Mouse (Mus musculus) hindbrain, embryonic 16.5 days (tissue): ENCODE measurements around the gene Msln. TPM values are rescaled to one million over a fixed set of nuclear protein-coding genes. Genes with fewer than 3 reads are reported as not detected.

Experiments used
- ATAC-seq: fragments of 200-750 bp; cut with Nextera tagmentation; 2 replicates; pipeline ENCODE4 v1.8.0; 2017; ENCODE audit warnings: moderate TSS enrichment, moderate library complexity
- H3K27ac ChIP-seq: fragments of 300-500 bp; sonication (generic); 2 replicates; pipeline ENCODE4 v1.5.1; 2014; ENCODE audit warnings: low read depth, mild to moderate bottlenecking, control low read depth, low read length, moderate library complexity
- H3K27me3 ChIP-seq: fragments of 300-500 bp; sonication (generic); replicated peaks from 2 replicates; pipeline ENCODE4 v1.6.1; 2014; ENCODE audit warnings: low read length; ENCODE audit not compliant: control insufficient read depth, insufficient read depth
- H3K36me3 ChIP-seq: fragments of 300-500 bp; sonication (generic); 2 replicates; pipeline ENCODE4 v1.6.1; 2014; ENCODE audit warnings: mild to moderate bottlenecking, low read length, moderate library complexity, mixed read lengths; ENCODE audit not compliant: control insufficient read depth, insufficient read depth
- H3K4me1 ChIP-seq: fragments of 300-500 bp; sonication (generic); 2 replicates; pipeline ENCODE4 v1.6.1; 2014; ENCODE audit warnings: low read depth, low read length; ENCODE audit not compliant: control insufficient read depth, insufficient read depth
- H3K4me2 ChIP-seq: fragments of 300-500 bp; sonication (generic); 2 replicates; pipeline ENCODE4 v1.6.1; 2014; ENCODE audit warnings: mild to moderate bottlenecking, low read length, control low read depth, moderate library complexity
- H3K4me3 ChIP-seq: fragments of 300-500 bp; sonication (generic); 2 replicates; pipeline ENCODE4 v1.5.1; 2014; ENCODE audit warnings: mild to moderate bottlenecking, low read length, control low read depth, moderate library complexity
- H3K9ac ChIP-seq: fragments of 300-500 bp; sonication (generic); 2 replicates; pipeline ENCODE4 v1.6.1; 2014; ENCODE audit warnings: low read depth, mild to moderate bottlenecking, control low read depth, low read length, moderate library complexity
- H3K9me3 ChIP-seq: fragments of 300-500 bp; sonication (generic); 2 replicates; pipeline ENCODE4 v1.6.1; 2014; ENCODE audit warnings: mild to moderate bottlenecking, low read length, moderate library complexity; ENCODE audit not compliant: control insufficient read depth
- WGBS: fragments of 180-500 bp; shearing (Covaris S2); extraction: QIAGEN DNeasy Blood & Tissue Kit; methylation state at CpG from one replicate; pipeline ENCODE4 v1.1.7; 2014; 5-methylcytosine and 5-hydroxymethylcytosine counted together
- polyA plus RNA-seq: library from polyadenylated mRNA; unstranded; fragments of >200 nt; fragmentation: Nextera tagmentation; extraction: Ambion mirVana; gene quantifications from 2 replicates; pipeline ENCODE4 v1.2.1, GENCODE M21; 2015

The Msln gene
- polyA plus RNA-seq, 1 experiment from 2014 or later: 0.76 TPM

DNA sequence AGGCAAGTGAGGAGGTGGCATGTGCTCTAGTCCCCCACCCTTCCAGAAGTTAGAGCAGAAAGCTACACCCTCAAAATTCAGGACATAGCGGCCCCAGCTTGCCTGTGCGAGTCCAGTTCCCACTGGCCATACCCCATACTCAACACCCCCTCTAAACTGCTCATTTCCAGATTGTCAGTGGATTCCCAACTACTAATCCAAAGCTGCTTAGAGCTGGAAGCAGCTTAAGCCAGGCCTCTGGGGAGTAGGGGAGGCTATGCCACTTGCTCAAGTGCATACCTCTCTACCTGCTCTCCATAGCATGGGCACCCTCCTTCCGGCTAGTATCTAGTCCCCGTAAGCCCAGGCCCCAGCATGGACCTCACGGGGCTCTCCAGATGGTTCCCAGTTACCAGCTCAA is 32.7 kb downstream of the Msln start:
- no peaks in the 10 kb centered on the region for H3K9me3 ChIP-seq
- no peak overlapping the region for H3K4me2 ChIP-seq
- H3K36me3 ChIP-seq: no peaks in the 10 kb centered on the region
- peaks cover 16% of the 10 kb centered on the region for H3K27me3 ChIP-seq
- H3K9ac ChIP-seq: no peak overlapping the region; the same call in 1 of the 2 replicates
- H3K4me1 ChIP-seq: peaks cover 9% of the 10 kb centered on the region
- 96% methylated on average over 5 of the region's 5 CpGs for WGBS
- H3K4me3 ChIP-seq: no peak overlapping the region
- ATAC-seq: no peak
- H3K27ac ChIP-seq: no peak overlapping the region

DNA sequence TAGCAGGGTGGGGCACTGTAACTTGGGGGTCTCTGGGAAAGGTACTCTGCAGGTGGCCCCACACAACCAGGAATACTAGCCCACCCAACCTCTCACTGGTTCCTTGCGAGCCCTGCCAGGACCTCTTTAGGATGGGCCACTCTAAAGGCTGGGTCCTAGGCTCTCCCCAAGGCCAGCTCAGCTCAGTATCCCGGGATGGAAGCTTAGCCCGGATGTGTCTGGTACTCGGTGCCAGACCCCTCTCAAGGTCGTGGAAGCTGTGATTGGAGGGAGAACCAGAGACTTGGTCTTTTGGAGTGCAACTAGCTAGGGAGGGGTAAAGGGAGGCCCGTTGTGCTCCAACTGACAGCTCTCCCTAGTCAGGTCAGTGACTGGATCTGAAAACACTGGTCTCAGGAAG is 36.5 kb downstream of the Msln start:
- Histone ChIP-seq H3K36me3 (no peaks in the 10 kb centered on the region), H3K4me1 (peaks cover 8% of the 10 kb centered on the region), H3K9me3 (no peaks in the 10 kb centered on the region), H3K27ac (no peak overlapping the region), H3K4me2 (peak overlapping the region; percentile 90), H3K9ac (peak overlapping the region; percentile 72), H3K27me3 (peaks cover 25% of the 10 kb centered on the region), H3K4me3 (peak overlapping the region; percentile 48)
- peak; percentile 43; the same call in 1 of the 2 replicates for ATAC-seq
- WGBS: 15% methylated on average over 6 of the region's 6 CpGs

DNA sequence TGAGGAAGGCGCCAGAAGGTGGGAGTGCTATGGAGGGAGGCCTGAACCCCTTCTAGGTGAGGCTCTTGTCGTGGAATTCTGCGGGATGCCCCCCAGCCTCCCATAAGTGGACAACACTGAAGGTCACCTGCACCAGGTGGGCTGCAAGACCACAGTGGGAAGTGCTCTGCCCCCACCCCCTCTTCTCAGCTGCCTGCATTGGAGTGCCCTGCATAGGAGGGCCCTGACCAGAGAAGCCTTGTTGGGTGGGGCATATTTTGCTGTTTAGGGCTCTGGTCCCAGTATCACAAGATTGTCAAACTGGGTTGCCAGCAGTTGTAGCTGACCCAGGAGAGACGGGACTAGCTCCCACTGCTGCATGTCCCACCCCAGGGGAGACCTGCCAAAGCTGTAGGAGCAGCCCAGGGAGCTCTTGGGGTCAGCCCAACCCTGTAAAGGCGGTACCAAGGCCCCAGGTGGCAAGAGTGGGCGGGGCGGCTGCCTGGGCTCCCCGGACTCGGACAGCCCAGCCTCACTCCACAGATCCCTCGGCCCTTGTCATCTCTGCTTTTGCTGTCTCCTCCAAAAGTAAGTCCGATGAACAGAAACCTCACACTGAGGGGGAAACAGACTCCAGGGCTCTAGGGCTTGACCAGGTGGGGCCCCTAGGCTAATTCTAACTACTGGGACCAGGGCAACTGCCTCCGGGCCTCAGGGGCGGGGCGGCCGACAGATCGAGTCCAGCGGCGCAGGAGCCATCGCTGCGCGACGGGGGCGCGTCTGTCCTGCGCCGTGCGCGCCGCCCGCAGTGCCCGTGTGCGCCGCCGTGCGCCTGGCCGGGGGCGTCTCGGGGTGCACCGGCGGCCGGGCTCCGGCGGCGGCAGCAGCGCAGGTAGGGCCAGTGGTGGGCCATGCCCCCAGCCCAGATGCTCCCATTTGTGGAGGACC is 37.2 kb downstream of the Msln start, which contains the start of gene Gng13:
TSS of gene Gng13 (plus strand) at position 461 of the 927 bp plus-strand sequence.
- H3K4me2 ChIP-seq: peak within 1 kb of the TSS; percentile 90
- no peaks in the 10 kb centered on the region for H3K9me3 ChIP-seq
- H3K27me3 ChIP-seq: peaks cover 25% of the 10 kb centered on the region
- 1% methylated on average over 27 of the region's 45 CpGs for WGBS
- no peaks in the 10 kb centered on the region for H3K36me3 ChIP-seq
- peak within 1 kb of the TSS; percentile 48 for H3K4me3 ChIP-seq
- H3K27ac ChIP-seq: no peak within 1 kb of the TSS
- H3K9ac ChIP-seq: peak within 1 kb of the TSS; percentile 72
- peaks cover 8% of the 10 kb centered on the region for H3K4me1 ChIP-seq
- peak; percentile 73; the same call in 1 of the 2 replicates for ATAC-seq

GRCm38 (mm10) chr17:25716130-25716529 is 38.0 kb downstream of the Msln start:
- no peaks in the 10 kb centered on the region for H3K9me3 ChIP-seq
- 2% methylated on average over 6 of the region's 6 CpGs for WGBS
- ATAC-seq: no peak

DNA sequence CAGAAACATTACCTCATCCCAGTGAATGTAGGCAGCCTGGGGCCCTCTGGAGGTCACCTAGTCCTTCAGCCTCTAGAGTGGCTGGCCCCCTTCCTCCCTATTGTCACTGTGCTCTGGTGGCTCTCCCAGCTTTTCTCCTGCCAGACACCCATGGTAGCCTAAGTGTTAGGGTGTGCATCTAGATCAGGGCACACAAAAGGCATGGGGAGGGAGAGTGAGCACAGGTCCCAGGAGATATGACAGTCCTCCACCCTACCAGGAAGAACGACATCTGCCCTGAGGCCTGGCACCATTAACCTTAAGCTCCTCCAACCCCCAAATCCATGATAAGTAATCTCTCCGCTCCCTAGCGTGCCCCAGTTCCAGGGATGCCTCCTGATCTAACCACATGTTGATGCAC is 38.6 kb downstream of the Msln start:
- 63% methylated on average over 3 of the region's 3 CpGs for WGBS
- no peak overlapping the region for H3K9ac ChIP-seq
- peaks cover 25% of the 10 kb centered on the region for H3K27me3 ChIP-seq
- H3K27ac ChIP-seq: no peak overlapping the region
- peaks cover 8% of the 10 kb centered on the region for H3K4me1 ChIP-seq
- H3K4me3 ChIP-seq: no peak overlapping the region
- no peaks in the 10 kb centered on the region for H3K9me3 ChIP-seq
- ATAC-seq: no peak
- H3K36me3 ChIP-seq: no peaks in the 10 kb centered on the region
- H3K4me2 ChIP-seq: no peak overlapping the region

More at GRCm38 (mm10) chr17:25716130-25716529, 38.0 kb downstream of the Msln start:
- no peaks in the 10 kb centered on the region for H3K36me3 ChIP-seq
- peaks cover 8% of the 10 kb centered on the region for H3K4me1 ChIP-seq
- peaks cover 25% of the 10 kb centered on the region for H3K27me3 ChIP-seq
- no peak overlapping the region for H3K4me2 ChIP-seq
- no peak overlapping the region for H3K27ac ChIP-seq
- no peak overlapping the region for H3K9ac ChIP-seq
- H3K4me3 ChIP-seq: no peak overlapping the region

DNA sequence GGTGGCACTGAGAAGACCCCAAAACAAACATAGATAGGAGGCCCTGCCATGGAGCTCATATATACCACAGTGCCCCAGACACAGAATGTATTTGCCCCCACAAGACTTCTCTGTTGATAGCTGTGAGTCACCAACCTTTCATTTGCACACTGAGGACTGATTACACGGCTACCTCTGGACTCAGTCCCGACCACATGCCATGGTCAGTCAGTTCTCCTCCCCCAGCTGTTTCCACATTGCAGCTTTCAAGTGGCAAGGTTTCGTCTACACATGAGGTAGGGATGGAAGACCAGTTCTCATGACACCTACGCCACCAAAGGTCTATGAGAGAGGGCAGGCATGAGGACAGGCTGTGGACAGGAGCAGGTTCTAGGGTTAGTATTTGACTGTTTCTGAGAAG is 43.0 kb downstream of the Msln start:
- H3K27ac ChIP-seq: no peak overlapping the region
- no peaks in the 10 kb centered on the region for H3K9me3 ChIP-seq

GRCm38 (mm10) chr17:25709994-25710393 is 44.2 kb downstream of the Msln start:
- Histone ChIP-seq H3K9me3 (no peaks in the 10 kb centered on the region), H3K9ac (no peak overlapping the region), H3K27me3 (no peaks in the 10 kb centered on the region), H3K4me3 (no peak overlapping the region), H3K27ac (no peak overlapping the region), H3K36me3 (no peaks in the 10 kb centered on the region), H3K4me1 (no peaks in the 10 kb centered on the region), H3K4me2 (no peak overlapping the region)
- 95% methylated on average over 2 of the region's 2 CpGs for WGBS
- ATAC-seq: no peak

More for the DNA sequence above, 43.0 kb downstream of the Msln start:
- no peak for ATAC-seq
- Histone ChIP-seq H3K4me2 (no peak overlapping the region), H3K27me3 (peaks cover 6% of the 10 kb centered on the region; the same call in 1 of the 2 replicates), H3K9ac (no peak overlapping the region), H3K4me3 (no peak overlapping the region), H3K4me1 (no peaks in the 10 kb centered on the region), H3K36me3 (no peaks in the 10 kb centered on the region)
- 93% methylated on average over 4 of the region's 4 CpGs for WGBS

DNA sequence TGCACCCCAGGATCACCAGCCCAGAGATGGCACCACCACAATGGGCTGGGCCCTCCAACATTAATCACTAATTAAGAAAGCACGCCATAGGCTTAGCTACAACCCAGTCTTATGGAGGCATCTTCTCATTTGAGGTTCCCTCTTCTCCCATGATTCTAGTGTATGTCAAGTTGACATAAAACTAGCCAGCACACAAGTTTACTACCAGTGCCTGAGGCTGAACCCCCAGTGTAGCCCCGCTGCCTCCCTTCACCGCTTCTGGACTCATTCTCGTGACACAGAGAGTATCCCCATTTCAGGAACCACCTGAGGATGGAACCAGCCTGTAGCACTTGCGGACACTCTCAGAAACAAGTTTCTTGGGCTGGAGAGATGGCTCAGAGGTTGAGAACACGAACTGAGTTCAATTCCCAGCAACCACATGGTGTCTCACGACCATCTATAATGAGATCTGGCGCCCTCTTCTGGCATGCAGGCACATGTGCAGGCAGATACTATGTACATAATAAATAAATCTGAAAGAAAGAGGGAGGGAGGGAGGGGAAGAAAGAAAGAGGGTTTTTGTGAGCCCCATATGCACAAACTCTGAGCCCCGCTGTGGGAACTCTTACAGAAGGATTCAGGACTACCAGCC is 53.2 kb downstream of the Msln start:
- Histone ChIP-seq H3K27ac (no peak overlapping the region), H3K36me3 (no peaks in the 10 kb centered on the region), H3K4me2 (no peak overlapping the region), H3K9ac (no peak overlapping the region), H3K4me1 (no peaks in the 10 kb centered on the region), H3K27me3 (no peaks in the 10 kb centered on the region), H3K9me3 (no peaks in the 10 kb centered on the region), H3K4me3 (no peak overlapping the region)
- 61% methylated on average over 9 of the region's 9 CpGs for WGBS
- ATAC-seq: no peak
